Mouse (Mus musculus) neural tube, embryonic 11.5 days (tissue): Measurements from ENCODE around the gene Scmh1. TPM values are rescaled to one million over a fixed set of nuclear protein-coding genes. Genes with fewer than 3 reads are reported as not detected.
"Not testable (repeated sequence)": the region's sequence is repeated elsewhere in the genome, so short reads cannot be mapped to it uniquely, and the experiment has no call there.

Experiments
- ATAC-seq: fragments of 200-750 bp; cut with Nextera tagmentation; 2 replicates; pipeline ENCODE4 v1.8.0; 2017; ENCODE audit warnings: moderate number of reproducible peaks, mild to moderate bottlenecking, moderate TSS enrichment, moderate library complexity; ENCODE audit not compliant: insufficient read depth, low FRiP score, low TSS enrichment
- DNase-seq: peaks from one replicate; pipeline ENCODE4 v3.0.0-alpha.2; 2015; ENCODE audit warnings: low spot score
- H3K27ac ChIP-seq: fragments of 300-500 bp; sonication (generic); 2 replicates; pipeline ENCODE4 v1.5.1; 2014; ENCODE audit warnings: low read depth, mild to moderate bottlenecking, low read length
- H3K27me3 ChIP-seq: fragments of 300-500 bp; sonication (generic); 2 replicates; pipeline ENCODE4 v1.6.1; 2014; ENCODE audit warnings: mild to moderate bottlenecking, low read length, mixed read lengths; ENCODE audit not compliant: control insufficient read depth, insufficient read depth
- H3K36me3 ChIP-seq: fragments of 300-500 bp; sonication (generic); 2 replicates; pipeline ENCODE4 v1.6.1; 2014; ENCODE audit warnings: mild to moderate bottlenecking, low read length, moderate library complexity, mixed read lengths; ENCODE audit not compliant: control insufficient read depth, insufficient read depth
- H3K4me1 ChIP-seq: fragments of 300-500 bp; sonication (generic); 2 replicates; pipeline ENCODE4 v1.6.1; 2014; ENCODE audit warnings: low read length, mixed read lengths; ENCODE audit not compliant: control insufficient read depth, insufficient read depth
- H3K4me2 ChIP-seq: fragments of 300-500 bp; sonication (generic); 2 replicates; pipeline ENCODE4 v1.6.1; 2014; ENCODE audit warnings: low read depth, mild to moderate bottlenecking, moderate library complexity
- H3K4me3 ChIP-seq: fragments of 300-500 bp; sonication (generic); 2 replicates; pipeline ENCODE4 v1.5.1; 2014; ENCODE audit warnings: low read depth, low read length
- H3K9ac ChIP-seq: fragments of 300-500 bp; sonication (generic); 2 replicates; pipeline ENCODE4 v1.6.1; 2014; ENCODE audit warnings: mild to moderate bottlenecking, low read length
- H3K9me3 ChIP-seq: fragments of 300-500 bp; sonication (generic); 2 replicates; pipeline ENCODE4 v1.6.1; 2016; ENCODE audit warnings: low read length; ENCODE audit not compliant: control insufficient read depth
- WGBS: fragments of 180-500 bp; shearing (Covaris S2); extraction: QIAGEN DNeasy Blood & Tissue Kit; methylation state at CpG from one replicate; pipeline ENCODE4 v1.1.7; 2014; 5-methylcytosine and 5-hydroxymethylcytosine counted together
- polyA plus RNA-seq: library from polyadenylated mRNA; unstranded; fragments of >200 nt; fragmentation: Nextera tagmentation; extraction: Ambion mirVana; gene quantifications from 2 replicates; pipeline ENCODE4 v1.2.1, GENCODE M21; 2014

Scmh1 gene
- polyA plus RNA-seq, 1 experiment from 2014 or later: 59.4 TPM

DNA sequence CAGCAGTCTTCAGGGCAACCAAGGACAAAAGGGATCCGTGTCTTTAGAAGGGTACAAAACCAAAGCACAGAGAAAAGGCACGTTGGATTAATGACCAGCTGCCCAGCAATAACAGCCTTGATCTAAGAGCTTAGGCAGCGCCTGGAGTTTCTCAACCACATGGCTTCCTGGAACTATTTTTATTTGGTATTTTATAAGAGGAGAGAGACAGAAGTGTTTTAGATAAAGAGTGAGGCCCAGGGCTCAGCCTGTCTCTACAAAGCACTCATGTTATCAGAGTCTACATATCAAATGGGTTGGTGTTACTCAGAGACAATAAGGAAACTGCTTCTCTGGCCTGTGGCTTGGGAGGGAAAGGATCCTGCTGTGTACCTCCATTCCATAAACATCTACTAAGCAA is 12.3 kb upstream of the Scmh1 start:
- Histone ChIP-seq H3K4me3 (no peak overlapping the region), H3K27me3 (no peaks in the 10 kb centered on the region), H3K36me3 (no peaks in the 10 kb centered on the region), H3K9me3 (no peaks in the 10 kb centered on the region), H3K4me1 (no peaks in the 10 kb centered on the region), H3K4me2 (no peak overlapping the region), H3K27ac (no peak overlapping the region), H3K9ac (no peak overlapping the region)
- DNase-seq (no peak), ATAC-seq (no peak)
- 38% methylated on average over 3 of the region's 3 CpGs for WGBS

DNA sequence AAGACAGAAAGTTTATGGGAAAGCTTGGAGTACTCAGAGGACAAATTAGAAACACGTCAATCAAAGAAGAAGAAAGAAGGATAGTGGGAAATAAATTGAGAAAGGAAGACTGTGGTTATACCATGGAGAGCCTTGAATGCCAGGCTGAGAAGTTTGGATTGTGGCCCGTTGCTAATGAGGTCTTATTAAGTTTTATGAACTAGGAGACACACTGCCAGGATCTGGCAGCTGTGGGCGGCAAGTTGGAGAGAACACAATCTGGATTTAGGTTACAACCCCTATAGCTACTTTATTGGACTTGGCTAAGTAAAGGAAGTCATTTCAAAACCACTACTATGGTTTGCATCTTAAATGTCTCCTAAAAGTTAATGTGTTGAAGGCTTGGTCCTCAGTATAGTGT is 4.8 kb upstream of the Scmh1 start:
- H3K9ac ChIP-seq: no peak overlapping the region
- DNase-seq: no peak
- no peaks in the 10 kb centered on the region for H3K4me1 ChIP-seq
- H3K27me3 ChIP-seq: no peaks in the 10 kb centered on the region
- 65% methylated on average over 3 of the region's 3 CpGs for WGBS
- no peaks in the 10 kb centered on the region for H3K36me3 ChIP-seq
- H3K9me3 ChIP-seq: no peaks in the 10 kb centered on the region
- ATAC-seq: no peak
- no peak overlapping the region for H3K4me3 ChIP-seq
- H3K27ac ChIP-seq: no peak overlapping the region
- H3K4me2 ChIP-seq: no peak overlapping the region

DNA sequence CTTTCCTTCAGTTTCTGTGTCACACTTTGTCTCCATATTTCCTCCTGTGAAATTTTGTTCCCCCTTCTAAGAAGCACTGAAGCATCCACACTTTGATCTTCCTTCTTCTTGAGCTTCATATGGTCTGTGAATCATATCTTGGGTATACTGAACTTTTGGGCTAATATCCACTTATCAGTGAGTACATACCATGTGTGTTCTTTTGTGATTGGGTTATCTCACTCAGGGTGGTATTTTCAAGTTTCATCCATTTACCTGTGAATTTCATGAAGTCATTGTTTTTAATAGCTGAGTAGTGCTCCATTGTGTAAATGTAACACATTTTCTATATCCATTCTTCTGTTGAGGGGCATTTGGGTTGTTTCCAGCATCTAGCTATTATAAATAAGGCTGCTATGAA is 3.0 kb upstream of the Scmh1 start:
- not testable (repeated sequence) for H3K27ac ChIP-seq, H3K27me3 ChIP-seq, H3K9ac ChIP-seq, ATAC-seq, H3K4me1 ChIP-seq, DNase-seq, H3K4me3 ChIP-seq, H3K4me2 ChIP-seq, H3K36me3 ChIP-seq, H3K9me3 ChIP-seq

DNA sequence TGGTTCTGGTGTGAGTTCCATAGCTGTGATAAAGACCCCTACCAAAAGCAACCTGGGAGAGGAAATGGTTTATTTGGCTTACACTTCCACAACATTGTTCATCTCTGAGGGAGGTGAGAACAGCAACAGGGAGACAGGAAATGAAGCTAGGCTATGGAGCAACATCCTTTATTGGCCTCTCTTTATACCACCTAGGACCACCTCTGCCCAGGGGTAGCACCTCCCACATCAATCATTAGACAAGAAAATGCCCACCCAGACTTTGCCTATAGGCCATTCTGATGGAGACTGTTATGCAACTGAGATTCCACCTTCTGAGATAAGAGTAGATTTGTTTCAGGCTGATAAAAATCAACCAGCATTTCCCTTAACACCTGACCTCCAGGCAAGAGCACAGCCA is 834 bp upstream of the Scmh1 start:
- H3K4me3 ChIP-seq: peak overlapping the region; percentile 99; the same call in 1 of the 2 replicates
- H3K4me1 ChIP-seq: peaks cover 7% of the 10 kb centered on the region
- H3K27me3 ChIP-seq: no peaks in the 10 kb centered on the region
- no peak overlapping the region; the same call in 1 of the 2 replicates for H3K4me2 ChIP-seq
- H3K9me3 ChIP-seq: no peaks in the 10 kb centered on the region
- no peak overlapping the region for H3K27ac ChIP-seq
- H3K36me3 ChIP-seq: no peaks in the 10 kb centered on the region
- ATAC-seq: no peak
- no peak for DNase-seq
- H3K9ac ChIP-seq: no peak overlapping the region; the same call in 1 of the 2 replicates

DNA sequence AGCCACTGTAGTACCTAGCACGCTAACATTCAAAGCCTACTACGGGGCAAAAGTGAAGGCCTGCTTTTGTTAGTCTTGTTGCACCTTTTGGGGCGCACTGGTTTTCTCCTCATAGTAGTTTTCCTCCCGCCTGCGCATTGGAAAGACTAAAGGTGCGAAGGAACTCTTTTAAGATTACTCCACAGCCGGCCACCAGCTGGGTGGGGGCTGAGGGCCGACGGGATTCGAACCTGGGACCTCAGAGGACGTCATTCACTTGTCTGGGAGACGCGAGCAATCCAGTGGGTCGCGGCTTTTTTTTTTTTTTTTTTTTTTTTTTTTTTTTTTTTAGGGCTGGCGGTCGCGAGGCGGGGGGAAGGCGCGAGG is 320 bp upstream of the Scmh1 start:
- no peaks in the 10 kb centered on the region for H3K9me3 ChIP-seq
- peak overlapping the region; percentile 99 for H3K4me3 ChIP-seq
- 0 out of 2 replicates have a peak, but pooled peaks have one; percentile 14 for ATAC-seq
- no peak overlapping the region for H3K27ac ChIP-seq
- no peak overlapping the region; the same call in 1 of the 2 replicates for H3K9ac ChIP-seq
- H3K4me2 ChIP-seq: peak overlapping the region; percentile 22
- H3K4me1 ChIP-seq: peaks cover 7% of the 10 kb centered on the region
- no peak for DNase-seq
- H3K27me3 ChIP-seq: no peaks in the 10 kb centered on the region
- H3K36me3 ChIP-seq: no peaks in the 10 kb centered on the region
- 9% methylated on average over 18 of the region's 21 CpGs for WGBS

DNA sequence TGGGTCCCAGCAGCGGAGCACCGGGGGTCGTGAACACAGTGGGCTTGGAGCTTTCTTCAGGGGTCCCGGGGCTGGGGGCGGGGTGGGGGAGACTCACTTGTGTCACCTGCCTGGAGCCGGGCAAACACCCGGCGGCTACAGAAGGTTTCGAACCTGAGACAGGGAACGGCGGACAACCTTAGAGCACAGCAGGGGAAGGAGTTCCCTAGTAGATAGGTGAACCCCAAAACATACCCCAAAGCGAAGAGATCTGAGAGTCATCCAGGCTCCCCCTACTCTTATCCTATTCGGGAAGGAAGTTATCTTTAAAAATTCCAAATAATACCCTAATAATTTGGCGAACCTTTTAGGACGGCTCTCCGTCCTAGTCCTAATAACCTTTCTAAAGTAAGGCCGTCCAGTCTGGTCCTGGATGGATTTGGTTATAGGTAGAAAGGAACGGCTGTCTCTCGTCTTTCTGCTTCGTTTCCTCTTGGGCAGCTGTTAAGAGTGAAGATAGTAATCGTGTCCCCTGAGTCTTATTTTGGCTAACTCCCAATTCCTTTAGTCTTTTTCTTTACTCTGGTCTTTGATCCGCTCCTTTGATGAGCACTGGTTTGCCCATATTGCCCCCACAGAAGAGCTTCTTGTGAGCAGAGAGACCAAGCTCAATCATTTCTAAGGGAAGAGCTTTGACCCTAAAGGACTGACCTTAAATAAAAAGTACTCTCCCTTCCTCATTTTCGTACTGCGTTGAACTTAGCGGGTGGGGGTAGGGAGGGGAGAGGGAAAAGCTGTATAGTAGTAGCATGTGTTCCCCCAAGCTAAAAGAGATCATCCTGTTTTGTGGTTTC is 941 bp downstream of the Scmh1 start:
- H3K9me3 ChIP-seq: no peaks in the 10 kb centered on the region
- no peaks in the 10 kb centered on the region for H3K36me3 ChIP-seq
- H3K27me3 ChIP-seq: no peaks in the 10 kb centered on the region
- ATAC-seq (no peak; the same call in 1 of the 2 replicates), DNase-seq (no peak)
- WGBS: 4% methylated on average over 25 of the region's 25 CpGs
- peak overlapping the region; percentile 99 for H3K9ac ChIP-seq
- peak overlapping the region; percentile 91 for H3K27ac ChIP-seq
- peak overlapping the region; percentile 70 for H3K4me2 ChIP-seq
- peaks cover 7% of the 10 kb centered on the region for H3K4me1 ChIP-seq
- H3K4me3 ChIP-seq: peak overlapping the region; percentile 99

DNA sequence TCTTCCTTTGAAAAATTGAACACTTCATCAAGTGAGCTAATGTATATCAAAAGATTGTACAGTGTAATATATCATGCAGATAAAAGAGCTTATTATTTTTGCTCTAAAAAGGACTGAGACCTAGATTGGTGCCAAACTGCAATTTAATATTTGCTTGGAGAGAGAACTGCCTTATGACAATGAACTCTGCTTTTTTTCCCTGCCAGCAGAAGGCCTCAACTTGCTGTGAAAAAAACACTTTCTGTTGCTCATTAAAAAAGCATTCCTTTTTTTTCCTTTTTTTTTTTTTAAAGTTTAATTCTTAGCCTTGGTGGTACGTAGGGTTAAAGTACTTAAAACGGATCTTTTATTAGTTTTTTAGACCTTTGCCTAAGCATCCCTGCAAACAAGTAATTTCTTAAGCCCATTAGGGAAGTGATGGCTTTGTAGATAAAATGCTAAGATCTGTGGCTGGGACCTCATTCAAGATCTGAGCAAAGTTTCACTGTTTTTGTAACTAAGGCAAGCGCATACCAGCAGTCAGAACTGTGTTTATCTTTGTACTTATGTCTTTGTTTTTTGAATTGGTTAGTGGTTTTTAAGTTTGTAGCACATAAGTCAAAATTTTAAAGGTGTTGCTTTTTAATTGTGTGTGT is 1.7 kb downstream of the Scmh1 start:
- Histone ChIP-seq H3K27ac (no peak overlapping the region), H3K4me1 (peaks cover 7% of the 10 kb centered on the region), H3K4me3 (peak overlapping the region; percentile 99), H3K9me3 (no peaks in the 10 kb centered on the region), H3K27me3 (no peaks in the 10 kb centered on the region), H3K9ac (peak overlapping the region; percentile 99; the same call in 1 of the 2 replicates), H3K36me3 (no peaks in the 10 kb centered on the region), H3K4me2 (peak overlapping the region; percentile 70)
- no peak for ATAC-seq
- WGBS: 68% methylated on average over 3 of the region's 3 CpGs
- no peak for DNase-seq

DNA sequence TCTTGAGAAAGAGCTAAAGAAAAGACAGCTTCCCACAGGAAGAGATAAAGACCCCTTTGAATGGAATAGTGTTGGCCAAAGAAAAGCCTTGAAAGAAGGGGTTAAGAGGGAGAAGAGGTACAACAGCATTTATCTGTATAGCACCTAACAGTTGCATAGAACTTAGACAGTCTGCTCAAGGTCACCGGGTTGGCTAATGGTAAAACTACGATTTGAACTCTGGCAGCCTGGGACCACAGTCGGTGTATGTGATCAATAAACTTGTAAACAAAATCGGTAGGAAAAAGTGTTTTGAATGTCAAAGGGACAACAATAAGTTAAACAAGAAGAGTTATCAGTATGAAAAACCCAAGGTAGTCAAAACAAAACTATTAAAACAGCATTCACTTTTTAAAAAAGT is 13.0 kb downstream of the Scmh1 start:
- no peak overlapping the region for H3K4me2 ChIP-seq
- no peak for ATAC-seq
- H3K27me3 ChIP-seq: no peaks in the 10 kb centered on the region
- whole genome bisulfite sequencing: 79% methylated on average over 4 of the region's 4 CpGs
- no peak overlapping the region for H3K9ac ChIP-seq
- H3K9me3 ChIP-seq: no peaks in the 10 kb centered on the region
- no peak for DNase-seq
- H3K27ac ChIP-seq: no peak overlapping the region
- no peaks in the 10 kb centered on the region for H3K4me1 ChIP-seq
- no peak overlapping the region for H3K4me3 ChIP-seq
- no peaks in the 10 kb centered on the region; the same call in 1 of the 2 replicates for H3K36me3 ChIP-seq

DNA sequence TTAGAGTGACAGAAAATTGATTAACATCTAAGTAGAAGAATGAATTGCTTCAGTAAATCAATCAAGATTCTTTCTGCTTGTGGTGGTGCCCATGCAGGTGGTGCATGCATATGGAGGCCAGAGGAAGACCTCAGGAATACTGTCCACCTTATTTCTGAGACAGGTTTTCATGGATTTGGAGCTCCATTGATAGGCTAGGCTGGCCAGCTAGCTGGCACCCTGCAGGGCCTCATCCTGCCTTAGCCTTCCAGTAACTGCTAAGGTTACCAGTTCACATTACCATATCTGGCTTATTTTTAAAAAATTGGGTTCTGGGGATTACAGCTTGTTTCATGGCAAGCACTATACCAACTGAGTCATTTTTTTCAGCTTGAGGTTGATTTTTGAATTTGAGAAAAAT is 15.1 kb downstream of the Scmh1 start:
- Histone ChIP-seq H3K9ac (no peak overlapping the region), H3K4me3 (no peak overlapping the region), H3K4me2 (no peak overlapping the region), H3K27me3 (no peaks in the 10 kb centered on the region), H3K9me3 (no peaks in the 10 kb centered on the region), H3K27ac (no peak overlapping the region), H3K4me1 (no peaks in the 10 kb centered on the region), H3K36me3 (no peaks in the 10 kb centered on the region)
- ATAC-seq: no peak
- DNase-seq: no peak
